Mouse (Mus musculus): Measurements from ENCODE around the gene Plxna4. TPM values are rescaled to one million over a fixed set of nuclear protein-coding genes. Genes with fewer than 3 reads are reported as not detected.

Plxna4 gene
- total and polyA plus RNA-seq, 2 experiments from 2014 or later, result 10.1 to 43.4 TPM

GRCm38 (mm10) chr6:32520097-32520496 lies 67.9 kb downstream of the Plxna4 start:
- no peaks in the 10 kb centered on the region for H3K4me1 ChIP-seq (ENCODE audit: insufficient read depth, low read length)
- WGBS, result 36% methylated on average over 4 of the region's 4 CpGs
- H3K9me3 ChIP-seq (ENCODE audit: low read length), result no peaks in the 10 kb centered on the region
- no peaks in the 10 kb centered on the region for H3K27me3 ChIP-seq (ENCODE audit: insufficient read depth, low read length)
- ATAC-seq (peak; percentile 56; the same call in 1 of the 2 replicates), DNase-seq (ENCODE audit: low spot score) (peak; percentile 63)
- H3K36me3 ChIP-seq (ENCODE audit: insufficient read depth, low read length), result peaks cover 5% of the 10 kb centered on the region
- no peak overlapping the region for H3K9ac ChIP-seq (replicated peaks; ENCODE audit: low read length)
- TF ChIP-seq CTCF (IDR thresholded peaks at IDR 0.05; ENCODE audit: low read depth), result no peak
- no peak overlapping the region for H3K4me2 ChIP-seq (ENCODE audit: low read depth, low read length)
- no peak overlapping the region for H3K27ac ChIP-seq
- H3K4me3 ChIP-seq (ENCODE audit: low read length), result no peak overlapping the region

DNA sequence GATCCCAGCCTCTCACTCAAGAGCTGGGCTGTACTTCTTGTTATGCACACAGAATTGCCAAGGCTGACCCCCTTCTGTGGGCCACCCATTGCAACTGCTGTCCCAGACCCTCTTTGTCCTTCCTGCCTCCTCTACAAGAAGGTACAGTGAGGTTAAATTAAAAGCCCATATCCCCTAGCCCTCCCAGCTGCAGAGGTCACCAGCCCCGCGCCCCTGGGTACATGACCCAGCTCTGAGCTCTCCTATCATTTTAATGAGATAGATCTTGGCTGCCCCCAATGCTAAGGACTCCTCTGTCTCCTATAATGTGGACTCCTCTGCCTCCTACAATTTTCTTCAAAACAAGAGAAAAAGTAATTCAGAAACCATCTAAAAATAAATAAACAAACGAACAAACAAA lies 69.4 kb downstream of the Plxna4 start:
- ATAC-seq (no peak), DNase-seq (ENCODE audit: low spot score) (no peak)
- no peak for TF ChIP-seq CTCF (IDR thresholded peaks at IDR 0.05; ENCODE audit: low read depth)
- Histone ChIP-seq H3K4me3 (ENCODE audit: low read length) (no peak overlapping the region), H3K9ac (replicated peaks; ENCODE audit: low read length) (no peak overlapping the region), H3K27ac (no peak overlapping the region), H3K4me2 (ENCODE audit: low read depth, low read length) (no peak overlapping the region), H3K4me1 (ENCODE audit: insufficient read depth, low read length) (no peaks in the 10 kb centered on the region), H3K36me3 (ENCODE audit: insufficient read depth, low read length) (peaks cover 5% of the 10 kb centered on the region), H3K9me3 (ENCODE audit: low read length) (no peaks in the 10 kb centered on the region), H3K27me3 (ENCODE audit: insufficient read depth, low read length) (no peaks in the 10 kb centered on the region)
- WGBS, result 93% methylated on average over 3 of the region's 3 CpGs

DNA sequence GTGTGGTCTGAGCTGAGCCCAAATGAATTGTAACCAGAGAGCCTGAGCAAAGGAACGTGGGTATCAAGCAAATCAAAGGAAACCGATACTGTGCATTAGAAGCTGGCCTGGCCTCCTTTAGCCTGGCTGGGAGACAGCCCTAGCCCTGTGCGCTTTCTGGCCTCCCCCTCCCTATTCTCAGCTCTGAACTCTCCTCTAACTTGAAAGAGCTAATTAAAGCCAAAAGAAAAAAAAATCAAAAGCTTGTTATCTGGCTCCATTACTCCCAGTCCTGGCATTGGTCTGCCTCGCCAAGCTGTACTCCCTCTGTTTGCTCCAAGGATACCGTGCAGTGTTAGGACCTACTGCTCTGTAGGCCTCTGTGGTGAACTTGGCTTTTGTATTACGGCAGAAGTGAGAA lies 73.9 kb downstream of the Plxna4 start:
- TF ChIP-seq CTCF (IDR thresholded peaks at IDR 0.05; ENCODE audit: low read depth), result no peak
- ATAC-seq, result no peak
- WGBS, result 44% methylated on average over 6 of the region's 6 CpGs

DNA sequence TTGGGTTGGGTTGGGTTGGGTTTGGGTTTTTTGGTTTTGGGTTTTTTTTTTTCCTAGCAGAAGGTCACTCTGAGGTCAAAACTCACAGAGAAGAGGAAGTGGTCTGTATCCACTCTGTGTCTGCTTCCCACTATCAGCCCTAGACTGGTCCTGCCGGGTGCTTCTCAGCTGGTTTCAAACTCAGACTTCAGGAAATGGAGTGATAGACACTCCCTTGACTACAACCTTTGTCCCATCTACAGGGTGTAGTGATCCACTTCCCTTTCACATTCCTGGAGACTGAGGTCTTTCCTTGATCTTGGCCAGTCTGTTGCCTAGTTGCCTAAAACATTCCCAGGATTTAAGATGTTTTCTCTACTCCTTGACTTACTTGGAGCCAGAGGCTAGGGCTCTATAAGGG lies 76.0 kb downstream of the Plxna4 start:
- H3K27me3 ChIP-seq (ENCODE audit: insufficient read depth, low read length), result no peaks in the 10 kb centered on the region
- H3K4me3 ChIP-seq (ENCODE audit: low read length), result no peak overlapping the region
- no peak for ATAC-seq
- no peak overlapping the region for H3K9ac ChIP-seq (replicated peaks; ENCODE audit: low read length)
- H3K4me1 ChIP-seq (ENCODE audit: insufficient read depth, low read length), result no peaks in the 10 kb centered on the region
- no peak overlapping the region for H3K4me2 ChIP-seq (ENCODE audit: low read depth, low read length)
- no peaks in the 10 kb centered on the region for H3K9me3 ChIP-seq (ENCODE audit: low read length)
- peaks cover 4% of the 10 kb centered on the region for H3K36me3 ChIP-seq (ENCODE audit: insufficient read depth, low read length)
- no peak for DNase-seq (ENCODE audit: low spot score)
- H3K27ac ChIP-seq, result no peak overlapping the region
- WGBS, result 82% methylated on average over 1 of the region's 1 CpGs
- TF ChIP-seq CTCF (IDR thresholded peaks at IDR 0.05; ENCODE audit: low read depth), result no peak

More for the DNA sequence above, 73.9 kb downstream of the Plxna4 start:
- H3K27me3 ChIP-seq (ENCODE audit: insufficient read depth, low read length), result no peaks in the 10 kb centered on the region
- H3K36me3 ChIP-seq (ENCODE audit: insufficient read depth, low read length), result peaks cover 5% of the 10 kb centered on the region
- DNase-seq (ENCODE audit: low spot score), result no peak
- H3K9me3 ChIP-seq (ENCODE audit: low read length), result no peaks in the 10 kb centered on the region
- H3K9ac ChIP-seq (replicated peaks; ENCODE audit: low read length), result no peak overlapping the region
- no peak overlapping the region for H3K27ac ChIP-seq
- H3K4me1 ChIP-seq (ENCODE audit: insufficient read depth, low read length), result no peaks in the 10 kb centered on the region
- no peak overlapping the region for H3K4me3 ChIP-seq (ENCODE audit: low read length)
- H3K4me2 ChIP-seq (ENCODE audit: low read depth, low read length), result no peak overlapping the region

GRCm38 (mm10) chr6:32510924-32511323 lies 77.1 kb downstream of the Plxna4 start:
- no peak for TF ChIP-seq CTCF (IDR thresholded peaks at IDR 0.05; ENCODE audit: low read depth)
- Histone ChIP-seq H3K4me1 (ENCODE audit: insufficient read depth, low read length) (no peaks in the 10 kb centered on the region), H3K36me3 (ENCODE audit: insufficient read depth, low read length) (no peaks in the 10 kb centered on the region), H3K9me3 (ENCODE audit: low read length) (no peaks in the 10 kb centered on the region), H3K4me2 (ENCODE audit: low read depth, low read length) (no peak overlapping the region), H3K27me3 (ENCODE audit: insufficient read depth, low read length) (no peaks in the 10 kb centered on the region), H3K9ac (replicated peaks; ENCODE audit: low read length) (no peak overlapping the region), H3K27ac (peak overlapping the region; percentile 46; the same call in 1 of the 2 replicates), H3K4me3 (ENCODE audit: low read length) (no peak overlapping the region)
- no peak for ATAC-seq
- 72% methylated on average over 7 of the region's 7 CpGs for WGBS
- no peak for DNase-seq (ENCODE audit: low spot score)

DNA sequence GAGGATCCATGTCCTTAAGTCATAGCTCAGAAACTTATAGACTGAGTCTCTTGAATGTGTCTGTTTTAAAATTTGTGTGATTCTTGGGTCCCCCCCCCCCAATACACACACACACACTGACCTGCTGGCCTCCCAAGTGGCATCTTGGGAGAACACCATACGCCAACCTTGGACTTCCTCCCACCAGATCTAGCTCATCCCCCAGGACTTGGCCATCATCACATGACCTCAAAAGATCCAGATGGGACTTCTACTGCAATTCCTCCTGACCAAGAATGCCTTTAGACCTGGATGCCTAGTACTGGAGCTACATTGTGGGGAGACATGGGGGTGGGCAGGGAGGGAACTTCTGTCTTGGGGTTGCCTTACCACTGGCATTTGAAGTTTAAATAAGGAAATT lies 77.5 kb downstream of the Plxna4 start:
- Histone ChIP-seq H3K27ac (no peak overlapping the region), H3K4me1 (ENCODE audit: insufficient read depth, low read length) (no peaks in the 10 kb centered on the region), H3K9ac (replicated peaks; ENCODE audit: low read length) (no peak overlapping the region), H3K27me3 (ENCODE audit: insufficient read depth, low read length) (no peaks in the 10 kb centered on the region), H3K9me3 (ENCODE audit: low read length) (no peaks in the 10 kb centered on the region), H3K36me3 (ENCODE audit: insufficient read depth, low read length) (no peaks in the 10 kb centered on the region), H3K4me2 (ENCODE audit: low read depth, low read length) (no peak overlapping the region), H3K4me3 (ENCODE audit: low read length) (no peak overlapping the region)
- WGBS, result 57% methylated on average over 1 of the region's 1 CpGs
- TF ChIP-seq CTCF (IDR thresholded peaks at IDR 0.05; ENCODE audit: low read depth), result no peak
- DNase-seq (ENCODE audit: low spot score) (no peak), ATAC-seq (no peak)

GRCm38 (mm10) chr6:32509046-32509445 lies 78.9 kb downstream of the Plxna4 start:
- WGBS, result 62% methylated on average over 9 of the region's 9 CpGs
- no peak for TF ChIP-seq CTCF (IDR thresholded peaks at IDR 0.05; ENCODE audit: low read depth)
- H3K27ac ChIP-seq, result no peak overlapping the region
- no peak overlapping the region for H3K9ac ChIP-seq (replicated peaks; ENCODE audit: low read length)
- no peak overlapping the region for H3K4me3 ChIP-seq (ENCODE audit: low read length)
- no peaks in the 10 kb centered on the region for H3K9me3 ChIP-seq (ENCODE audit: low read length)
- H3K36me3 ChIP-seq (ENCODE audit: insufficient read depth, low read length), result no peaks in the 10 kb centered on the region
- no peak for DNase-seq (ENCODE audit: low spot score)
- no peak overlapping the region for H3K4me2 ChIP-seq (ENCODE audit: low read depth, low read length)
- no peaks in the 10 kb centered on the region for H3K4me1 ChIP-seq (ENCODE audit: insufficient read depth, low read length)
- ATAC-seq, result no peak
- H3K27me3 ChIP-seq (ENCODE audit: insufficient read depth, low read length), result no peaks in the 10 kb centered on the region
